Mouse (Mus musculus) MEL (cell line): ENCODE data around the gene Sorcs2. TPM values are rescaled to one million over a fixed set of nuclear protein-coding genes. Genes with fewer than 3 reads are reported as not detected.

ENCODE experiments used
- DNase-seq: peaks from one replicate; pipeline ENCODE4 v3.0.0; 2011; ENCODE audit warnings: low read depth, low spot score
- H3K27ac ChIP-seq: 2 replicates; pipeline ENCODE4 v1.5.1; 2012; ENCODE audit warnings: low read depth, mild to moderate bottlenecking, control low read depth, low read length, moderate library complexity; ENCODE audit not compliant: control insufficient read depth
- H3K27me3 ChIP-seq, 2 experiments: fragments of 150-350 bp in 1 of 2; sonication (generic) in 1 of 2; 2 replicates each; pipeline ENCODE4 v1.6.1; 2012; ENCODE audit warnings: low read length in 2 of 2, mild to moderate bottlenecking in 2 of 2, improper control_type of control experiment in 1 of 2, moderate library complexity in 1 of 2; ENCODE audit not compliant: insufficient read depth in 2 of 2, control insufficient read depth in 1 of 2
- H3K36me3 ChIP-seq, 2 experiments: 2 replicates each; pipeline ENCODE4 v1.6.1; 2012 to 2014; ENCODE audit warnings: low read length in 2 of 2, improper control_type of control experiment in 1 of 2, inconsistent platforms in 1 of 2, mild to moderate bottlenecking in 1 of 2; ENCODE audit not compliant: insufficient read depth in 2 of 2, control insufficient read depth in 1 of 2
- H3K4me1 ChIP-seq, 2 experiments: fragments of 150-350 bp in 1 of 2; sonication (generic) in 1 of 2; 2 replicates each; pipeline ENCODE4 v1.6.1; 2012; ENCODE audit warnings: low read length in 2 of 2, improper control_type of control experiment in 1 of 2, mild to moderate bottlenecking in 1 of 2; ENCODE audit not compliant: insufficient read depth in 2 of 2, control insufficient read depth in 1 of 2
- H3K4me3 ChIP-seq, 2 experiments: fragments of 150-350 bp in 1 of 2; sonication (generic) in 1 of 2; 2 replicates each; pipeline ENCODE4 v1.5.1; 2012; ENCODE audit warnings: low read depth in 2 of 2, low read length in 2 of 2, mild to moderate bottlenecking in 2 of 2, moderate library complexity in 2 of 2, control low read depth in 1 of 2, improper control_type of control experiment in 1 of 2; ENCODE audit not compliant: control insufficient read depth in 1 of 2, insufficient read depth in 1 of 2
- H3K79me2 ChIP-seq: 2 replicates; pipeline ENCODE4 v1.6.1; 2012; ENCODE audit warnings: mild to moderate bottlenecking, low read length, moderate library complexity; ENCODE audit not compliant: control insufficient read depth, poor library complexity, insufficient read depth
- H3K9ac ChIP-seq: 2 replicates; pipeline ENCODE4 v1.6.1; 2012; ENCODE audit warnings: low read depth, mild to moderate bottlenecking, control low read depth, low read length, moderate library complexity; ENCODE audit not compliant: control insufficient read depth, poor library complexity, severe bottlenecking
- H3K9me3 ChIP-seq: fragments of 150-350 bp; sonication (generic); replicated peaks from 2 replicates; pipeline ENCODE4 v1.6.1; 2012; ENCODE audit warnings: mild to moderate bottlenecking, low read length, improper control_type of control experiment, moderate library complexity; ENCODE audit not compliant: insufficient read depth
- BHLHE40 ChIP-seq: IDR thresholded peaks from 2 replicates; pipeline ENCODE4 v1.6.1; 2012; ENCODE audit warnings: low read depth, mild to moderate bottlenecking, inconsistent platforms, low read length, improper control_type of control experiment, borderline replicate concordance
- CHD1 ChIP-seq: IDR thresholded peaks from 2 replicates; pipeline ENCODE4 v1.6.1; 2012; ENCODE audit warnings: low read depth, mild to moderate bottlenecking, inconsistent platforms, low read length, improper control_type of control experiment
- EP300 ChIP-seq, 2 experiments: IDR thresholded peaks; 2 replicates each; pipeline ENCODE4 v1.6.1; 2011; ENCODE audit warnings: improper control_type of control experiment in 2 of 2, low read length in 2 of 2, low read depth in 1 of 2, mild to moderate bottlenecking in 1 of 2
- GATA1 ChIP-seq: IDR thresholded peaks from 2 replicates; pipeline ENCODE4 v1.6.1; 2011; ENCODE audit warnings: low read depth, low read length, improper control_type of control experiment
- HCFC1 ChIP-seq: IDR thresholded peaks from 2 replicates; pipeline ENCODE4 v1.6.1; 2012; ENCODE audit warnings: low read depth, mild to moderate bottlenecking, inconsistent platforms, low read length, improper control_type of control experiment, moderate library complexity
- JUND ChIP-seq: IDR thresholded peaks from 2 replicates; pipeline ENCODE4 v1.6.1; 2011; ENCODE audit warnings: low read depth, mild to moderate bottlenecking, improper control_type of control experiment, low read length
- MAFK ChIP-seq: IDR thresholded peaks from 2 replicates; pipeline ENCODE4 v1.6.1; 2011; ENCODE audit warnings: low read depth, mild to moderate bottlenecking, low read length, improper control_type of control experiment, borderline replicate concordance
- MAX ChIP-seq: IDR thresholded peaks from 2 replicates; pipeline ENCODE4 v1.6.1; 2011; ENCODE audit warnings: low read length, improper control_type of control experiment
- MYB ChIP-seq: IDR thresholded peaks from 2 replicates; pipeline ENCODE4 v1.6.1; 2011; ENCODE audit warnings: mild to moderate bottlenecking, low read depth, low read length, improper control_type of control experiment
- NELFE ChIP-seq: IDR thresholded peaks from 2 replicates; pipeline ENCODE4 v1.6.1; 2011; ENCODE audit warnings: low read depth, low read length, improper control_type of control experiment
- NRF1 ChIP-seq: IDR thresholded peaks from 2 replicates; pipeline ENCODE4 v1.6.1; 2014; ENCODE audit warnings: low read depth, mild to moderate bottlenecking, inconsistent platforms, low read length, improper control_type of control experiment, moderate library complexity; ENCODE audit not compliant: poor library complexity, insufficient read depth, severe bottlenecking
- POLR2AphosphoS5 ChIP-seq: IDR thresholded peaks from 2 replicates; pipeline ENCODE4 v1.6.1; 2012; ENCODE audit warnings: low read depth, borderline replicate concordance, mild to moderate bottlenecking, inconsistent platforms, low read length, moderate library complexity, mixed read lengths
- SIN3A ChIP-seq: IDR thresholded peaks from 2 replicates; pipeline ENCODE4 v1.6.1; 2012; ENCODE audit warnings: low read length, improper control_type of control experiment, inconsistent platforms
- SMC3 ChIP-seq: IDR thresholded peaks from 2 replicates; pipeline ENCODE4 v1.6.1; 2011; ENCODE audit warnings: low read depth, low read length, improper control_type of control experiment
- TAL1 ChIP-seq: IDR thresholded peaks from 2 replicates; pipeline ENCODE4 v1.6.1; 2012; ENCODE audit warnings: mild to moderate bottlenecking, inconsistent platforms, low read length, moderate library complexity, mixed read lengths
- USF1 ChIP-seq: IDR thresholded peaks from 2 replicates; pipeline ENCODE4 v1.6.1; 2014; ENCODE audit warnings: low read depth, mild to moderate bottlenecking, inconsistent platforms, low read length, improper control_type of control experiment, moderate library complexity
- ZMIZ1 ChIP-seq: IDR thresholded peaks from 2 replicates; pipeline ENCODE4 v1.6.1; 2012; ENCODE audit warnings: low read depth, mild to moderate bottlenecking, inconsistent platforms, low read length, improper control_type of control experiment, moderate library complexity
- ZNF384 ChIP-seq: IDR thresholded peaks from 2 replicates; pipeline ENCODE4 v1.6.1; 2012; ENCODE audit warnings: low read depth, mild to moderate bottlenecking, inconsistent platforms, low read length, improper control_type of control experiment
- polyA plus RNA-seq, 2 experiments: library from polyadenylated mRNA; stranded (reverse) in 1 of 2; unstranded in 1 of 2; fragments of >175 nt in 1 of 2; fragments of >200 nt in 1 of 2; gene quantifications; 2 replicates each; pipeline versions ENCODE4 v1.2.1 to v1.2.4; 2012; ENCODE audit warnings: low replicate concordance in 2 of 2, low read depth in 1 of 2; ENCODE audit not compliant: insufficient read length in 2 of 2, insufficient read depth in 1 of 2, missing spikeins in 1 of 2
- total RNA-seq: library from RNA; depleted of rRNA; stranded (reverse); fragments of 300-350 nt; gene quantifications from 2 replicates; pipeline ENCODE4 v1.2.3, GENCODE M21; 2012

The Sorcs2 gene
- total and polyA plus RNA-seq, 3 experiments = not detected

DNA sequence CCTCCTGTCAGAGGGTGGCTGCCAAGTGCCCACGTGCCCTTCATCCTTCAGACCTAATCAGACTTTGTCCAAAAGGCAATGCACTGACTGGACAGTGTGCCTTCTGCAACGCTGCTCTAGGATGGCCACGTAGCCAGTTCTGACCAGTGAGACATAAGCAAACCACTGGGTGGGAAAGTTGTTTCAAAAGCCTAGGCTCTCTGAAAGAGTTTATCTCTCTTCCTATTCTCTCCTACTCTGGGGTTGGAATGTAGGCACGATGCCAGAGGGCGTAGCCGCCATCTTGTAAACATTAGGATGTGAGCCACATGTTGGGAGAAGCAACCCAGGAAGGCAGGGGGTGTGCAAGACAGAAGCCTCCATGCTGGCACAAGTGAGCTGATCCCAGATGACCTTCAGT, 44.3 kb downstream of the Sorcs2 start:
- no peaks in the 10 kb centered on the region for H3K79me2 ChIP-seq
- H3K36me3 ChIP-seq = no peaks in the 10 kb centered on the region
- no peaks in the 10 kb centered on the region for H3K9me3 ChIP-seq
- no peak overlapping the region for H3K27ac ChIP-seq
- no peaks in the 10 kb centered on the region for H3K27me3 ChIP-seq
- H3K4me3 ChIP-seq = no peak overlapping the region
- H3K4me1 ChIP-seq = no peaks in the 10 kb centered on the region
- DNase-seq = no peak
- TF ChIP-seq JUND = no peak
- H3K9ac ChIP-seq = no peak overlapping the region

DNA sequence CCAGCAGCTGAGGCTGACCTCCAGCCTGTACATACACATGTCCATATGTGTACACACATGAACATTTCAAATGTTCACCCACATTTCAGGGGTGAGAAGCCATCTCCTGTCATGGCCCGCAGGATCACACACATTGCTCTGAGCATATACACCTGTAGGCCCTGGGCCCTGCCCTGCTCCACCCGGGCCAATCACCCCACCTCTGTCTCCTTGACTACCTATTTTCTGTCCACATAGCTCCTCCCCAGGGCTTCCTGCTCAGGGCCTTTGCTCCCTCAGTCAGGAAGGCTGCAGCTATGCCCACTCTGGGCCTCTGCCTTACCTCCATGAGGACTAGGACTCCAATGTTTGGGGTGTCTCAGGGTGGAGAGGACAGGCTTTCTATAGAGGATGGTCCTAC, 44.7 kb downstream of the Sorcs2 start:
- no peak overlapping the region for H3K27ac ChIP-seq
- TF ChIP-seq BHLHE40 = no peak
- no peak for TF ChIP-seq ZMIZ1
- no peak for TF ChIP-seq CHD1
- TF ChIP-seq POLR2AphosphoS5 = no peak
- TF ChIP-seq ZNF384 = no peak
- TF ChIP-seq SIN3A = no peak
- TF ChIP-seq EP300 (IDR thresholded peaks at IDR 0.05; ENCODE audit: low read depth in 1 of 2, low read length in 2 of 2) = no peak
- TF ChIP-seq NRF1 = no peak
- no peak for TF ChIP-seq MAFK
- TF ChIP-seq SMC3 = no peak
- no peak for TF ChIP-seq MAX
- no peak for DNase-seq

GRCm38 (mm10) chr5:36346698-36347097, 51.2 kb downstream of the Sorcs2 start:
- H3K9me3 ChIP-seq = no peaks in the 10 kb centered on the region
- no peaks in the 10 kb centered on the region for H3K4me1 ChIP-seq
- H3K9ac ChIP-seq = no peak overlapping the region
- H3K36me3 ChIP-seq = no peaks in the 10 kb centered on the region
- DNase-seq = no peak
- no peaks in the 10 kb centered on the region for H3K79me2 ChIP-seq
- no peaks in the 10 kb centered on the region for H3K27me3 ChIP-seq
- no peak overlapping the region for H3K27ac ChIP-seq
- H3K4me3 ChIP-seq = no peak overlapping the region
- TF ChIP-seq SMC3 (no peak), MAFK (no peak), POLR2AphosphoS5 (no peak), NRF1 (no peak), BHLHE40 (no peak), NELFE (no peak), GATA1 (no peak), TAL1 (no peak), USF1 (no peak), MYB (no peak), HCFC1 (no peak), ZNF384 (no peak), CHD1 (no peak), EP300 (IDR thresholded peaks at IDR 0.05; ENCODE audit: low read depth in 1 of 2, low read length in 2 of 2) (no peak)

More for the DNA sequence above, 44.7 kb downstream of the Sorcs2 start:
- no peak overlapping the region for H3K9ac ChIP-seq
- no peaks in the 10 kb centered on the region for H3K79me2 ChIP-seq
- no peak overlapping the region for H3K4me3 ChIP-seq
- H3K36me3 ChIP-seq = no peaks in the 10 kb centered on the region
- H3K27me3 ChIP-seq = no peaks in the 10 kb centered on the region
- H3K4me1 ChIP-seq = no peaks in the 10 kb centered on the region
- no peaks in the 10 kb centered on the region for H3K9me3 ChIP-seq
